Mouse (Mus musculus): ENCODE data around the gene Sgip1. TPM values are rescaled to one million over a fixed set of nuclear protein-coding genes. Genes with fewer than 3 reads are reported as not detected.

Sgip1 gene
- total RNA-seq, 2 experiments from 2014 or later = 1.7 to 2.9 TPM

DNA sequence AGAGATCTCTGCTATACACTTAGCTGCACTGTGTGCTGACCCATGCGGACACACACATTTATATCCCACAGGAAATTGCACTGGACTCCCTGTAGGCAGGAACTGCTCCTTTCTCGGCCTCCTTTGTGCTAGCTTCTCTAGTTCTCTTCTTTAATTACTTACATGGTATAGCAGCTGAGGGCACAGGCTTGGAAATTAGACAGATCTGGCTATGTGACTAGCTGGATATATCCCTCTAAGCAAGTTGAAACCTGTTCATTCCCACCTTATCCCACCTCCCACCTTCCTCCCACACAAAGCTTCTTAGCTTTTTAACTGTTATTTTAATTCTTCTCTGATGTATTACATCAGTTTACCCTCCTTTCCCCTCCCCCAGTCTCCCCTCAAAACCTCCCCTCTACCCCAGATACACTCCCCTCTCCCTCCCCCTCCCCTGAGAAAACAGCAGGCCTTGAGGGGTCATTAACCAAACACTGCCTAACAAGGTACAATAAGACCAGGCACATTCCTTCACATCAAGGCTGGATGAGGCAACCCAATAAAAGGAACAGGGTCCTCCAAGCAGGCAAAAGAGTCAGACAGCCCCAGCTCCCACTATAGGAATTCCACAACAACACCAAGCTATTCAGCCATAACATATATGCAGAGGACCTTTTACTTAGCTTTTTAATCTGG lies 34.6 kb downstream of the Sgip1 start:
- DNase-seq = no peak

DNA sequence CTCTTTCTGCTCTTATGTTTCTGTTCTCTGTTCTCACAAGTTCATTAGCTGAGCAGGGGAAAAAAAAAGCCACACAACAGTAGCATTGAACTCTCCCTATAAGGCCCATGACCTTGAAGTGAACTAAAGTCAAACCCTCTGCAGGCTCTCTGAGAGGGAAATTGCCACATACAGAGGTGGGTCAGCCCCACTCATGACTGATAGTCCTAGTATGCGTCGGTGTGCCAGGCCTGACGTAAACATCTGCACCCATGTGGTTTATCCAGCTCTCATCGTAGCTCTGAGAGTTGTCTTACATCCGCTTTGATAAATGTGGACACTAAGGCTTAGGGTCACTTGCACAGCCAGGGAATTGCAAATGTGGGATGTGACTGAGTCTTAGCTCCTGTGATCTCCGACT lies 38.8 kb downstream of the Sgip1 start:
- DNase-seq = no peak

DNA sequence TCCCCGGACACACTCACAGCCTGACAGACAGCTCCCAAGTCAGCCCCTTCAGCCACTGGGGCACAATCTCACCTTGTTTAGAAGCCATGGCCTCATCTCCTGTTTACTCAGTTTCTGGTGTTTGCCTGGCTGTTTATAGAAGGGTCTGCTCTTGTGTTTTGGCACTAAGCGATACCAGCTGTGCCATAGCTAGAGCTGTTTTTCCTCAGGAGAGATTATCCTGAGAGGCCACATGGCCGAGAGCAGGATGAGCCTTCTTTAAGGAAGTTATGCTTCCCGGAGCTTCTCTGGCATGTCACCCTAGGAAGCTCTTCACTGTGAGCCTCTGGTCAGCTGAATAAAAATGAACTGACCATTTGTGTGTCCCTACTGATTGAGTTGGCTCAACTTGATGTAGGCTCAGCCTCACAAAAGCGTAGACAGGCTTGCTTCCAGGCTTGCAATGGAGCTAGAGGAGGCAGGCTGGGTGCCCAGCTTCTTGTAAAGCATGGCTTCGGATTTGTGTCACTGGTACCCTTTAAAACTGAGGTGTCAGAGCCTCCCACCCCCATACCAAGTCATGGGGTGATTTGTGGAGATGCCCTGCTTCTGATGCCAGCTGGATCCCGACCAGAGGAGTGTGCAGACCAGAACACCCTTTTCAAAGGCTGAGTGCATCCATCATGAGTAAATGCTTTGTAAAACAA lies 42.1 kb downstream of the Sgip1 start:
- no peak for DNase-seq

DNA sequence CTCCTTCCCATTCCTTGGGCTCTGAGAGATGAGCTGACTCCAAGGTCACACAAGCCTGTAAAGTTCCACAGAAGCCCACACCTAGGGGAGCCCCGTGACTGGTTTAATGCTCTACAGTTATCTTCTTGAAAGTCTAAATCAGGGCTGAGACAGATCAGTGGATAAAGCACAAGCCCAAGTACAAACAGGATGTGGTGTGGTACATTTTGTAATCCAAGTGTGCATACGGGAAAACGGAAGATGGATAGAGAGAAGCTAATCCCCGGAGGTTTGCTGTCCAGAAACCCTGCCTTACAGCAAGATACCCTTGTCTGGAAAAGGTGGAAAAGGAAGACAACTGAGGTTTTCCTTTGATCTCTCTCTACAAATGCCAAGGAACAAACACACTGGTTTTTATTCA lies 44.1 kb downstream of the Sgip1 start:
- DNase-seq = no peak

- DNase-seq = no peak
Observed at GRCm38 (mm10) chr4:102792100-102792790, 51.1 kb downstream of the Sgip1 start.

DNA sequence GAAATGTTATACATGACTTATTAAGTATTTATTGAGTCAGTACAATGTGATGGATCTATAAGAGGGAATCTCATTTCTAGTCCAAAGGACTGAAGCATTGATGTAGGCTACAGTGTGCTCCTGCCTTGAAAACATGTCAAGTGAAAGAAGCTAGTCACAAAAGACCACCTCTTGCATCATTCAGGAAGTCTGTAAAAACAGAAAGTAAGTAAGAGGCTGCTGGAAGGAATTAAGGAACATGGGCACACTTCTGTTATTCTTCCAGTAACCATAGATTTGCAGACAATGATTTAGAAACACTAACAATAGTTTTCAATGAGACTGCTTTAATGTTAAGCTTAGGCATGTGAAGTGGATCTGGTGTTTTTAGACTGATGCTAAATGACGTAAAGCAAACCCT lies 60.4 kb downstream of the Sgip1 start:
- DNase-seq = no peak

DNA sequence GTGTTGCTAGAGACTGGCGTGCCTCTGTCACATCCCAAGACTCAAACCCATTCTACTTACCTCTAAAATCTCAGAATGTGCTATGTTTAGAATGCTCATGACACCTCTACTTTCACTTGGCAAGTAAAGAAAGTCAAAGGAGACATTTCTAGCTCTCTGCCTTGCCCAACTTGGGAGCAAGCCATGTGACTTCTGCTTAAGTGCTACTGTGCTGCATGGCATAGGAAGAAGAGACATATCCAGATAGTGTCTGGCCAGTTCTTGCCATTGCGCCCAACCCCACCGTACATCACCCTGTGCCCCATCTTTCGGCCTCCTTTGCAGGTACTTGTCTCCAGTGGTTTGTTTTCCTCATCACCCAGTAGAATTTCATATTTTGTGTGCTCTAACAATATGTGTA lies 60.8 kb downstream of the Sgip1 start:
- no peak for DNase-seq

- no peak for DNase-seq
Observed at GRCm38 (mm10) chr4:102804611-102805010, 63.5 kb downstream of the Sgip1 start.

DNA sequence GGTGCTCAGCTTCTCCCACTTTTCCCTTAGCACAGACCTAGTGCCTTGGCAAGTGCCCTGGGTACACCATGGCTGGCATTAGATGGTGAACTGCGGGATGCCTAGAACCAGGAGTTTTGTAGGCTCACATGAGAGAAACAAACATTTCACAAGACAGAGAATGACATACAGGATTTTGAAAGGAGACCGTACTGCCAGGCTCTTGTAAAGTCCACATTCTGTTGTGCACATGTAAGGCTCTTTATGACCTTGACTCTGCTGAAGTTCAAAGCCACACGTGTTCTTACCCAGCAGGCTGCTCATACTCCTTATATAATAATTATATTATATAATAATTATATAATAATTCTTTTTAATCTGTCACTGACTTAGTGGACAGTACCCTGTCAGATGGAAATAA lies 65.9 kb downstream of the Sgip1 start:
- no peak for DNase-seq

GRCm38 (mm10) chr4:102808258-102808657 lies 67.2 kb downstream of the Sgip1 start:
- DNase-seq = no peak

GRCm38 (mm10) chr4:102809296-102809695 lies 68.2 kb downstream of the Sgip1 start:
- DNase-seq = no peak

DNA sequence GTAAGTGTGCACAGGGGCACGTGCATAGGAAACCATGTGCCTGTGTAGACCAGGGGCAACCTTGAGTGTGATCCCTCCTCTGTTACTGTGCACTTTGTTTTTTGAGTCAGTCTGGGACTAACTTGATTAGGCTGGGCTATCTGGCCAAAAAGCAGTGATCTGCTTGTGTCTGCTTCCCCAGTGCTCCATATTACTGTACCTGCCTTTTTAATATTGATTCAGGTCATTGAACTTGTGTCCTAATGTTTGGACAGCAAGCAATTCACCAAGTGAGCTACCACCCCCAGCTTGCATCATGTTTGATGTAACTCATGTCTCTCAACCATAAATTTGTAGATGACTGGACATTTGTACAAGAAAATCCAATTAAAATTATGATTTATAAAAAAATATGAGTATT lies 69.2 kb downstream of the Sgip1 start:
- no peak for DNase-seq

DNA sequence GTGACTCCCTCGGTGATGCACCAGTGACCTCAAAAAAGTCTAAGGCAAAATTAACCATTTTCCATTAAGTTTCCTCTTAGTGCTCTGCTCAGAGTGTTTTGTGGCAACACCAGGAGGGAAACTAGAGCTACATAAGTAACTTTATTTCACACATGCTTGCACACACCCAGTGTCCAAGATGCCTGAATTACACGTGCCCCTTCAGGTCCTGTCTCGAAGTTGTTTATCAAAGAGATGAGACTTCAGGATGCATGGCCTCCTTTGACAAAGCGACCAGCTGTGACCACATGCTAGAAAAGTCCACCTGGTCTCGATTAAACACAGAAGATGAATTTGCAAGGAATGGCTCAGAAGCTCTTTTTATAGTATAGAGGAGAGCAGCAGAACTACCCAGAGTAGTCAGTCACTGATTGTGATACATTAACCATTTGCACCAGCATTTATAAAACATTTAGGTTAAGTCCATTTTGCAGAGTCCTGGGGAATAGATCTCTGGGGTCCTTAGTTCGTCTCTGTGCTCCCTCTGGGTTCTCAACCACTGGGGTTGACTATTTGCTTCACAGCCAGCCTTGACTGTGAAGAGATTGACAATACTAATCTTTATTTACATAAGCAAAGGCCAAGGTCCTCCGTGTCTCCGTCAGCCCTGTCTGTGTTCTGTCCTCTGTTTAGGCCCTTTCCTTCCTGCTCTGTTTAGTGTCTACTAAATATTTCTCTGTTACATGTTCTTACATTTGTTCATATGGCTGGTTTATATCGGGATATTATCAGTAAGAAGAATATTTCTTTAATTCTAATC lies 70.1 kb downstream of the Sgip1 start:
- no peak for DNase-seq

DNA sequence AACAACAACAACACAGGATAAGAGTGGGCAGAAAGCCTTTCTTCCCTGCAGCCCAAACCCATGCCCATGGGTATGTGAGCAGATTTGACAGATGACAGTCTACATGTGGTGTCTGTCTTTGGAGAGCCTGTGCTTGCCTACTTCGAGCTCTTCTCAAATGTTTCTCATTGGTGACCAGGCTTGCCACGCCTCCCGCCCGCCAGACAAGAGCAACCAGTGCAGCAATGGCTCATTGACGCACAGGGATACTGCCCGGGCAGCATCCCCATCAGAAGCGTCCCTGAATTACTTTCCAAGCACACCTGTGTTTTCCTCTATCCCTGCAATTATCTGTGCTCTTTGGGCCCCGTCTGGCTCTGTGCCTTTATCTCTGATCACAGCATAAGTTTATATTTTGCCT lies 72.2 kb downstream of the Sgip1 start:
- DNase-seq = no peak

- DNase-seq = no peak
Observed at GRCm38 (mm10) chr4:102821786-102822185, 80.7 kb downstream of the Sgip1 start.

DNA sequence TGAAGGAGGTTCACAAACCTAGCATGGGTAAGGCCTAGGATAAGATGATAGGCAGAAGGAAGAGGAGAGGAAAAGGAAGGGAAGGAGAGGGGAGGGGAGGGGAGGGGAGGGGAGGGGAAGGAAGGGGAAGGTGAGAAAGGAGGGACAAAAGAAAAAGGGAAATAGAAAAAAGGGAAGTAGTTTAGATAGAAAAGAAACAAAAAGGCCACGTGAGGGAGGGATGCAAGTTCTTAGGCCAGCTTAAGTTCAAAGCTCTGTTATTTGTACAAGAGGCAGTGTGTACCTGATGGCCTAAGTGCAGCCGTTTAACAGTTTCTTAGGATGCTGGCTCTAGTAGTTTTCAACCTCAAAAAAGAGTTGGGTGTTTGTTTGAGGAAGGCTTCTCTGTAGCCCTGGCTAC lies 83.4 kb downstream of the Sgip1 start:
- no peak for DNase-seq

DNA sequence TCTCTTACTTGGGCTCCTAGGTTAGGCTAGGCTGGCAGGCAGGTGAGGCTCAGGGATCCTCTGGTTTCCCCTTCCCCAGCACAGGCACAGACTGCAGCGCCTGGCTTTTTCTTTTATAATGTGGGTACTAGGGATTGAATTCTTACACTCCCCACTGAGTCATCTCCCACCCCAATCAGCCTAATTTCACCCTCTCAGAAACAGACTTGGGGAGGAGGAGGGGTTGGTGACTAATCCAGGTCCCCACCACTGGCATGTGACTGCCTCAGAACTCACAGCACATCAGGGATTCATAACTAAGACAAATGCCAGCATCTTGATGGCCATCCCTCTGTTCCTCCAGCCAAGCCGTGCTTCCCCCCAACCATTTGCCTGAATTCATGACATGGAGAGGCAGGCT lies 85.1 kb downstream of the Sgip1 start:
- DNase-seq = no peak

DNA sequence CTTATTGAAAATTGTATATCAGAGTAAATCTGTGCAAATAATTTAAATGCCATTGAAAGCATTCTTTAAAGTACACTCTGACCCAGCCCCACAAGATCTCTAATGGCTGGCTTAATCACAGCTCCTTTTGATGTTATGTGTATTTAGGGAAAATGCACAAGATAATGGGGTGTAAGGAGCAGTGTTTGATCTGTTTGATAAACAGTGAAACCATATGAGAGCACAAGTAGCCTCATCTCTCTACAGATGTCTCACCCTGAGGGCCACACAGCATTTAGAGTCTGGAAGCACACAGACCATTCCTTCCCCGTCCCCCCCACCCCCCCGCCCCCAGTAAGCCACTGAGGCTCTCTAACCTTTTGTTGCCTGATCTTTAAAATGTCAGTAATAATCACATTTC lies 87.4 kb downstream of the Sgip1 start:
- DNase-seq = no peak

- no peak for DNase-seq
Observed at GRCm38 (mm10) chr4:102833191-102833590, 92.1 kb downstream of the Sgip1 start.

DNA sequence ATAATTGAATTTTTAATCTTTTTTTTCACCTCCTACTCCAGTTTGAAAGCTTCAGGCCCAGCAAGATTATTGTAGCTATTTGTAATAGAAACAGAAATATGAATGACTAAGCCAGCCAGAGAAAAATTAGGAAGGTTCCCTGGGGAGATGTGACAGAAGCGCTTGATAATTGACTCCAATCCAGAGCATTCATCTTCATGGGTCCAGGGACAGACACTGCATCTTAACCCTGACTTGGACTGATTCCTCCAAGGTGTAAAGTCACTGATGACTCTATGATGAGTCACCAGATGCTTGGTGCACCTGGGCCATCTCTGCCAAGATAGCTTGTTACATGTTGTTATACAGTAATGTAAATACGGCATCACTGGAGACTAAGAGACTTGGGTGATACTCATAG lies 92.6 kb downstream of the Sgip1 start:
- no peak for DNase-seq

DNA sequence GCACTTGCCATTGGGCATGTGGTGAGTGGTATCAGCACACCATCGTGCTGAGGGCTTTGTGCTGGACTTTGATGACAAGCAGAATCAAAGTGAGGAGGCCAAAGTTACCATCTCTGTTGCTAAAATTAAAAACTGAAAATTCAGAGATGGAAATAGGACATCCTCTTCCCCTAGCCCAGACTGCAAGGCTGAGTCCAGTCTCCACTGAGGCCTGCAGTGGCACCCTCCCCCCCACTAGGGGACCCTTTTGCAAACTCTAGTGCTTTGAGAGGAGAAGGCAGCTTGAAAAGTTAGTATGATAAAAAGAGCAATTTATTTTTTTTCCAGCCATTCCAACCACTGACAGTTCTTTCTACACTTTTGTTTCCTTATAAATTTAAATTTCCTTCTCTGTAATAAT lies 93.6 kb downstream of the Sgip1 start:
- no peak for DNase-seq

- no peak for DNase-seq
Observed at GRCm38 (mm10) chr4:102840062-102840798, 99.1 kb downstream of the Sgip1 start.

All from gastrocnemius, postnatal 10 days (tissue).